ENCODE assay signal across 8 mouse cellular contexts in the genomic region with DNA sequence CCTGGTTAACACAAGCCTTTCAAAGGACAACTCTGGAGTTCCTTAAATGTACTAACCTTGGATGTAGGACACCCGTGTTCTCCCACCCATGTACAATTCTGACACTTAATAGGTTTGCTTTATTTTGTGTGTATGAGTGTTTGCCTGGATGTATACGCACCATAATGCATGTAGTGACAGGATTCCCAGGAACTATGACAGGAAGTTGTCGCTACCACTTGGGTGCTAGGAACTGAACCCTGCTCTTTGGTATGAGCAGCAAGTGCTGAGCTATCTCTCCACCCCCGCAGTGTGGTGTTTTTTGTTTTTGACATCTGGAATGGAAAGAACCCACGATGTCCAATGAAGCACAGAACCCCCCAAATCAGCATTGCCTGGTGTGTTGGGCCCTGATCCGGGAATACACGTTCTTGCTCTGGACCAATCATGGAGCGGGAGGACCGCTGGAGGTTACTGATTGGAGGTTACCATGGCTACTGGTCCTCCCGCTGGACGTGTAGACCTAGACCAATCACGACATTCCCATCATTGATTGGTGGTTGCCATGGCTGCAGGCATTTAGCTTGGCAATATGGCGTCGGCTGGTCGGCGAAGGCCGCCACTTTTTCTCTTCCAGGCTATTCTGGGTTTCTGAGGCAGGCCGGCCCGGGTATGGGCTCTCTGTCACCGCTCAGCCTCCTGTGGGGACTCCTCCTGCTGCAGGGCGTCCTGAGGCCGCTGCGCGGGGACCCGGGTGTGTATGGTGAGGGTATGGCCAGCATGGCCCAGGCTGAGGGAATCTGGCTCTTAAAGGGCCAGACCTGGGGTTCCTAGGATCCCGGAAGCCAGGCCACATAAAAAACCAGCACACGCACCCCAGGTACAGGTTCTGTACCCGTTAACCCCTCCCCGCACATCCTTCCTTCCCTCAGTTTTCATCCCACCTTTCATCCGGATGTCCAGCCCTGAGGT. TPM values are rescaled to one million over a fixed set of nuclear protein-coding genes. Genes with fewer than 3 reads are reported as not detected.
A peak's percentile ranks its signal among the peaks of the same experiment; 100 is the strongest.
DNase-seq lines count a peak whose midpoint lies in the region; ATAC-seq and TF ChIP-seq lines count a peak whose summit lies in the region.

No protein-coding gene starts in this region.

- H3K27ac ChIP-seq in gastrocnemius, adult 2 months = peak overlapping the region; percentile 74
- peak overlapping the region; percentile 70 for H3K27ac ChIP-seq in hindbrain, embryonic 15.5 days (replicated peaks)

- peak; percentile 99 for DNase-seq in adipocyte (ENCODE audit: low spot score)
- peak; percentile 99 for DNase-seq in embryo, embryonic 10 days (ENCODE audit: low spot score)
- peak; percentile 94 for DNase-seq in gastrocnemius, adult 2 months
- peak; percentile 73 to 76 for DNase-seq in layer of hippocampus, postnatal 25 days (ENCODE audit: extremely low spot score in 1 of 2, low spot score in 1 of 2)
- peak; percentile 98 for DNase-seq in lung, postnatal 10 days
- peak; percentile 84 for DNase-seq in ovary, postnatal 36 days (ENCODE audit: low spot score)
- peak; percentile 38 to 46 for DNase-seq in thymus, postnatal 10 days (ENCODE audit: low spot score in 2 of 2)

- H3K27me3 ChIP-seq in hindbrain, embryonic 15.5 days = no peaks in the 10 kb centered on the region

- 6% methylated on average over 30 of the region's 30 CpGs for WGBS in hindbrain, embryonic 15.5 days

- H3K9ac ChIP-seq in hindbrain, embryonic 15.5 days = peak overlapping the region; percentile 68

- intact Hi-C loops in gastrocnemius, adult 2 months (cut with DNase I) = no loop called here

- TF ChIP-seq CTCF in gastrocnemius, adult 2 months (IDR thresholded peaks at IDR 0.05) = no peak

- ATAC-seq in hindbrain, embryonic 15.5 days (ENCODE audit: low FRiP score, low read depth) = peak; percentile 100

- H3K4me1 ChIP-seq in hindbrain, embryonic 15.5 days (replicated peaks) = peaks cover 16% of the 10 kb centered on the region

- H3K36me3 ChIP-seq in hindbrain, embryonic 15.5 days = peaks cover 39% of the 10 kb centered on the region

- no peaks in the 10 kb centered on the region for H3K9me3 ChIP-seq in hindbrain, embryonic 15.5 days

- H3K4me2 ChIP-seq in hindbrain, embryonic 15.5 days = peak overlapping the region; percentile 98

- H3K4me3 ChIP-seq in gastrocnemius, adult 2 months = peak overlapping the region; percentile 71
- peak overlapping the region; percentile 74 for H3K4me3 ChIP-seq in hindbrain, embryonic 15.5 days

RNA-seq across cellular contexts. Expression of a gene that starts 19.6 kb away (rescaled TPM):
- total RNA-seq in gastrocnemius, adult 2 months (2021) = 10 to 100 TPM; 15.4 to 16.3 TPM
- 43.8 and 45.3 TPM in 2 replicates for polyA plus RNA-seq in hindbrain, embryonic 15.5 days (2015; fragmentation: Nextera tagmentation; extraction: Ambion mirVana)
- 10 to 100 TPM; 29.5 to 32.8 TPM for total RNA-seq in layer of hippocampus, postnatal 25 days (2021)

RNA-seq across cellular contexts. Expression of a gene that starts 19.6 kb away (rescaled TPM):
- total RNA-seq in gastrocnemius, adult 2 months (2021) = 10 to 100 TPM; 36.7 to 38.5 TPM
- polyA plus RNA-seq in hindbrain, embryonic 15.5 days (2015; fragmentation: Nextera tagmentation; extraction: Ambion mirVana) = 60.0 and 63.0 TPM in 2 replicates
- 10 to 100 TPM; 32.6 to 49.0 TPM for total RNA-seq in layer of hippocampus, postnatal 25 days (2021)

RNA-seq across cellular contexts. Expression of a gene that starts 29.9 kb away (rescaled TPM):
- total RNA-seq in gastrocnemius, adult 2 months (2021) = 10 to 100 TPM; 27.7 to 34.3 TPM
- polyA plus RNA-seq in hindbrain, embryonic 15.5 days (2015; fragmentation: Nextera tagmentation; extraction: Ambion mirVana) = 34.5 and 37.8 TPM in 2 replicates
- total RNA-seq in layer of hippocampus, postnatal 25 days (2021) = 10 to 100 TPM; 53.5 to 68.2 TPM

RNA-seq across cellular contexts. Expression of a gene that starts 45.8 kb away (rescaled TPM):
- total RNA-seq in gastrocnemius, adult 2 months (2021) = 1 to 10 TPM; 4.5 to 4.8 TPM
- 24.8 and 25.1 TPM in 2 replicates for polyA plus RNA-seq in hindbrain, embryonic 15.5 days (2015; fragmentation: Nextera tagmentation; extraction: Ambion mirVana)
- 10 to 100 TPM; 23.7 to 31.3 TPM for total RNA-seq in layer of hippocampus, postnatal 25 days (2021)

RNA-seq across cellular contexts. Expression of a gene that starts 58.0 kb away (rescaled TPM):
- 100 to 1,000 TPM; 144 to 170 TPM for total RNA-seq in gastrocnemius, adult 2 months (2021)
- polyA plus RNA-seq in hindbrain, embryonic 15.5 days (2015; fragmentation: Nextera tagmentation; extraction: Ambion mirVana) = 335 and 341 TPM in 2 replicates
- total RNA-seq in layer of hippocampus, postnatal 25 days (2021) = 100 to 1,000 TPM in 1 of 2 experiments, 10 to 100 TPM in 1; 90.0 to 104 TPM

Comparison
In these comparisons a context has a peak if more than half of its experiments do, and no peak if none do; other contexts are left out.
1. Peak in every context shown above with its lines: DNase-seq, ATAC-seq, H3K4me3 ChIP-seq and H3K27ac ChIP-seq.
2. DNase-seq: peak in every context shown above with its lines; median percentile 99 in adipocyte; 99 in embryo, embryonic 10 days; 98 in lung, postnatal 10 days; 94 in gastrocnemius, adult 2 months; 84 in ovary, postnatal 36 days; 74 in layer of hippocampus, postnatal 25 days; 42 in thymus, postnatal 10 days.